18 mouse cellular contexts compared by ENCODE assay signal in the genomic region with DNA sequence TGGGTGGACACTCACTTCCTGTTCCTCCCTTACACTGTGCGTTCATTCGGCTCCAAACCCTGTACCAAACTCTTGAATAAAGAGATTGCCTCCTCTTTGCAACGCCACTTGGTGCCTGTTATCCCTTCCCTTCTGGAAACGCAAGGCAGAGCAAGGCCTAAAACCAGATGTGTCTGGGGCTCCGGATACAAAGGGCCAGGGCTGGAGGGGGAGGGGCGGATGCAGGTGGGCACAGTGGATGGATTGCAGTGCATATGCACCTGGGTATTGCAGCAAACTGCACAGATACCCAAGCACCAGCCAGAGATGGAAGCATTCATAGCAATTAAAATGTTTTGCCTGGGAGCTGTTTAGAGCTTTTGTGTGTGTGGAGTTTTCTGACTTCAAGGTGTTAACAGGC.
A peak's percentile ranks its signal among the peaks of the same experiment; 100 is the strongest.
DNase-seq lines count a peak whose midpoint lies in the region; ATAC-seq and TF ChIP-seq lines count a peak whose summit lies in the region.
"Had no signal": no experiment of that assay in that cellular context is flagged by ENCODE, and none has a peak within 500 bp of the region (broad histone marks: within the 10 kb centered on the region; RNA-seq: fewer than 3 reads in every experiment).

No protein-coding gene starts in this region.

- 41% methylated on average over 6 of the region's 6 CpGs for WGBS in forebrain, embryonic 10.5 days
- 51% methylated on average over 6 of the region's 6 CpGs for WGBS in forebrain, embryonic 14.5 days
- WGBS in midbrain, embryonic 12.5 days = 49% methylated on average over 6 of the region's 6 CpGs
- WGBS in midbrain, postnatal 0 days = 55% methylated on average over 6 of the region's 6 CpGs

- H3K9me3 ChIP-seq in forebrain, embryonic 10.5 days = no peaks in the 10 kb centered on the region
- H3K9me3 ChIP-seq in forebrain, embryonic 14.5 days (replicated peaks; ENCODE audit: control insufficient read depth, low read length) = no peaks in the 10 kb centered on the region
- no peaks in the 10 kb centered on the region for H3K9me3 ChIP-seq in midbrain, embryonic 12.5 days
- no peaks in the 10 kb centered on the region for H3K9me3 ChIP-seq in midbrain, postnatal 0 days (ENCODE audit: low read length)
- H3K9me3 ChIP-seq: embryonic facial prominence, embryonic 15.5 days; lung, embryonic 15.5 days had no signal

- no peak for TF ChIP-seq CTCF in midbrain, postnatal 0 days (IDR thresholded peaks at IDR 0.05)

- H3K36me3 ChIP-seq in forebrain, embryonic 10.5 days (replicated peaks) = no peaks in the 10 kb centered on the region
- no peaks in the 10 kb centered on the region for H3K36me3 ChIP-seq in forebrain, embryonic 14.5 days (ENCODE audit: control insufficient read depth, insufficient read depth, low read length)
- no peaks in the 10 kb centered on the region for H3K36me3 ChIP-seq in midbrain, embryonic 12.5 days
- no peaks in the 10 kb centered on the region for H3K36me3 ChIP-seq in midbrain, postnatal 0 days (ENCODE audit: insufficient read depth, low read length)
- H3K36me3 ChIP-seq: embryonic facial prominence, embryonic 15.5 days; lung, embryonic 15.5 days had no signal

- no peak overlapping the region for H3K4me2 ChIP-seq in forebrain, embryonic 14.5 days (ENCODE audit: low read length)
- no peak overlapping the region for H3K4me2 ChIP-seq in midbrain, embryonic 12.5 days (replicated peaks)
- no peak overlapping the region for H3K4me2 ChIP-seq in midbrain, postnatal 0 days (ENCODE audit: low read depth, low read length, poor library complexity, severe bottlenecking)
- H3K4me2 ChIP-seq: embryonic facial prominence, embryonic 15.5 days; lung, embryonic 15.5 days had no signal

- H3K9ac ChIP-seq in forebrain, embryonic 14.5 days (ENCODE audit: low read length) = no peak overlapping the region
- H3K9ac ChIP-seq in midbrain, embryonic 12.5 days (replicated peaks) = no peak overlapping the region
- no peak overlapping the region for H3K9ac ChIP-seq in midbrain, postnatal 0 days (replicated peaks; ENCODE audit: low read length, poor library complexity, severe bottlenecking)
- H3K9ac ChIP-seq: embryonic facial prominence, embryonic 15.5 days; liver, embryonic 14.5 days; lung, embryonic 15.5 days had no signal

- H3K27ac ChIP-seq in forebrain, embryonic 10.5 days = peak overlapping the region; percentile 44; the same call in 1 of the 2 replicates
- H3K27ac ChIP-seq in forebrain, embryonic 14.5 days (ENCODE audit: low read depth, low read length) = no peak overlapping the region
- peak overlapping the region; percentile 56 for H3K27ac ChIP-seq in midbrain, embryonic 12.5 days (replicated peaks)
- H3K27ac ChIP-seq in midbrain, postnatal 0 days (ENCODE audit: low read depth, low read length) = no peak overlapping the region
- H3K27ac ChIP-seq: embryonic facial prominence, embryonic 15.5 days; liver, embryonic 14.5 days; lung, embryonic 15.5 days had no signal

- H3K4me3 ChIP-seq in forebrain, embryonic 10.5 days = no peak overlapping the region
- no peak overlapping the region for H3K4me3 ChIP-seq in forebrain, embryonic 14.5 days (ENCODE audit: low read depth, low read length)
- H3K4me3 ChIP-seq in midbrain, embryonic 12.5 days = no peak overlapping the region
- H3K4me3 ChIP-seq in midbrain, postnatal 0 days (ENCODE audit: low read depth, low read length) = no peak overlapping the region
- H3K4me3 ChIP-seq: embryonic facial prominence, embryonic 15.5 days; lung, embryonic 15.5 days had no signal

- no peak; the same call in 1 of the 2 replicates for ATAC-seq in forebrain, embryonic 14.5 days
- no peak for ATAC-seq in midbrain, embryonic 12.5 days (ENCODE audit: low FRiP score, low read depth)
- no peak for ATAC-seq in midbrain, postnatal 0 days (ENCODE audit: low FRiP score)
- ATAC-seq: activated CD4-positive, CD25-positive, alpha-beta regulatory T cell, adult 4 months; CD4-positive, CD25-positive, alpha-beta regulatory T cell, adult 4 months; intestine, embryonic 16.5 days had no signal

- peaks cover 67% of the 10 kb centered on the region for H3K4me1 ChIP-seq in forebrain, embryonic 10.5 days
- peaks cover 13% of the 10 kb centered on the region for H3K4me1 ChIP-seq in forebrain, embryonic 14.5 days (ENCODE audit: control insufficient read depth, insufficient read depth, low read length)
- peaks cover 47% of the 10 kb centered on the region for H3K4me1 ChIP-seq in midbrain, embryonic 12.5 days
- no peaks in the 10 kb centered on the region for H3K4me1 ChIP-seq in midbrain, postnatal 0 days (ENCODE audit: insufficient read depth, low read length)
- H3K4me1 ChIP-seq: lung, embryonic 15.5 days had no signal

- H3K27me3 ChIP-seq in forebrain, embryonic 10.5 days (ENCODE audit: poor library complexity, severe bottlenecking) = peaks cover 67% of the 10 kb centered on the region
- no peaks in the 10 kb centered on the region for H3K27me3 ChIP-seq in forebrain, embryonic 14.5 days (replicated peaks; ENCODE audit: control insufficient read depth, insufficient read depth, low read length)
- peaks cover 20% of the 10 kb centered on the region; the same call in 1 of the 2 replicates for H3K27me3 ChIP-seq in midbrain, embryonic 12.5 days
- H3K27me3 ChIP-seq in midbrain, postnatal 0 days (ENCODE audit: insufficient read depth, low read length) = no peaks in the 10 kb centered on the region
- H3K27me3 ChIP-seq: embryonic facial prominence, embryonic 15.5 days; lung, embryonic 15.5 days had no signal

- no peak for DNase-seq in forebrain, embryonic 10.5 days (ENCODE audit: extremely low spot score, low spot score)
- DNase-seq in forebrain, embryonic 14.5 days (ENCODE audit: low spot score) = no peak
- DNase-seq in midbrain, postnatal 0 days (ENCODE audit: low spot score) = no peak
- peak; percentile 51 for DNase-seq in thymus, postnatal 14 days
- DNase-seq in thymus, postnatal 0 days (ENCODE audit: low spot score) = no peak
- no peak for DNase-seq in frontal cortex, postnatal 14 days (ENCODE audit: low spot score in 2 of 2)
- DNase-seq: adrenal gland, postnatal 10 days; cerebellum, adult 9-11 months; gastrocnemius, postnatal 36 days; lung, postnatal 4 days; spleen, adult 18-20 months had no signal

Comparison
In these comparisons a context has a peak if more than half of its experiments do, and no peak if none do; other contexts are left out.
1. H3K27ac ChIP-seq: peak in forebrain, embryonic 10.5 days (single experiment) and midbrain, embryonic 12.5 days (single experiment); none in forebrain, embryonic 14.5 days (single experiment) and midbrain, postnatal 0 days (single experiment).